Comparison of ENCODE assay signal across 8 mouse cellular contexts in genomic region chr5:96768846-96769471, GRCm38 (mm10). TPM values are rescaled to one million over a fixed set of nuclear protein-coding genes. Genes with fewer than 3 reads are reported as not detected.
DNase-seq lines count a peak whose midpoint lies in the region; ATAC-seq and TF ChIP-seq lines count a peak whose summit lies in the region.

No protein-coding gene starts in this region.

- H3K27ac ChIP-seq in spleen, adult 2 months (ENCODE audit: insufficient read depth, low read length), result no peak overlapping the region
- no peak overlapping the region for H3K27ac ChIP-seq in forebrain, embryonic 13.5 days
- no peak overlapping the region for H3K27ac ChIP-seq in hindbrain, embryonic 15.5 days (replicated peaks)
- H3K27ac ChIP-seq in midbrain, embryonic 15.5 days, result no peak overlapping the region

- peak in 1 of 2 experiments; percentile 13 for DNase-seq in spleen, adult 2 months (ENCODE audit: low read depth in 1 of 2, low spot score in 2 of 2)
- DNase-seq in spleen, adult 12 weeks (ENCODE audit: low spot score), result no peak
- DNase-seq in c-Kit-positive CD71-positive TER-119-negative erythroid progenitor cells, embryonic 14.5 days (ENCODE audit: low read depth), result peak; percentile 46
- DNase-seq in left cerebral cortex, postnatal 10 days (ENCODE audit: extremely low spot score in 1 of 2, low spot score in 2 of 2), result peak; percentile 66 to 72
- peak; percentile 14 to 18 for DNase-seq in thymus, postnatal 36 days

- TF ChIP-seq CTCF in spleen, adult 2 months (IDR thresholded peaks at IDR 0.05; ENCODE audit: extremely low read depth, insufficient read depth, insufficient read length, insufficient replicate concordance), result peak; percentile 33; the same call in 1 of the 2 replicates

- no peaks in the 10 kb centered on the region for H3K9me3 ChIP-seq in forebrain, embryonic 13.5 days (replicated peaks)
- no peaks in the 10 kb centered on the region for H3K9me3 ChIP-seq in hindbrain, embryonic 15.5 days
- no peaks in the 10 kb centered on the region for H3K9me3 ChIP-seq in midbrain, embryonic 15.5 days

- TF ChIP-seq POLR2A in spleen, adult 2 months (IDR thresholded peaks at IDR 0.05; ENCODE audit: low read depth, low read length), result no peak

- H3K36me3 ChIP-seq in spleen, adult 2 months (ENCODE audit: control insufficient read depth, insufficient read depth, low read length), result no peaks in the 10 kb centered on the region
- H3K36me3 ChIP-seq in forebrain, embryonic 13.5 days (ENCODE audit: poor library complexity, severe bottlenecking), result no peaks in the 10 kb centered on the region
- no peaks in the 10 kb centered on the region for H3K36me3 ChIP-seq in hindbrain, embryonic 15.5 days
- no peaks in the 10 kb centered on the region for H3K36me3 ChIP-seq in midbrain, embryonic 15.5 days (replicated peaks)

- H3K4me1 ChIP-seq in spleen, adult 2 months (ENCODE audit: control insufficient read depth, insufficient read depth, insufficient read length), result no peaks in the 10 kb centered on the region
- no peaks in the 10 kb centered on the region; the same call in 1 of the 2 replicates for H3K4me1 ChIP-seq in forebrain, embryonic 13.5 days
- H3K4me1 ChIP-seq in hindbrain, embryonic 15.5 days (replicated peaks), result no peaks in the 10 kb centered on the region
- 0 out of 2 replicates have a peak, but pooled peaks cover 3% of the 10 kb centered on the region for H3K4me1 ChIP-seq in midbrain, embryonic 15.5 days

- no peak overlapping the region for H3K4me3 ChIP-seq in spleen, adult 2 months (ENCODE audit: extremely low read depth, insufficient read depth, insufficient read length)
- no peak overlapping the region for H3K4me3 ChIP-seq in forebrain, embryonic 13.5 days
- H3K4me3 ChIP-seq in hindbrain, embryonic 15.5 days, result no peak overlapping the region
- no peak overlapping the region for H3K4me3 ChIP-seq in midbrain, embryonic 15.5 days

- H3K27me3 ChIP-seq in spleen, adult 2 months (ENCODE audit: control insufficient read depth, insufficient read depth, low read length), result no peaks in the 10 kb centered on the region
- H3K27me3 ChIP-seq in forebrain, embryonic 13.5 days, result no peaks in the 10 kb centered on the region
- no peaks in the 10 kb centered on the region for H3K27me3 ChIP-seq in hindbrain, embryonic 15.5 days
- H3K27me3 ChIP-seq in midbrain, embryonic 15.5 days (replicated peaks), result no peaks in the 10 kb centered on the region

- no peak overlapping the region for H3K9ac ChIP-seq in forebrain, embryonic 13.5 days
- H3K9ac ChIP-seq in hindbrain, embryonic 15.5 days, result no peak overlapping the region
- H3K9ac ChIP-seq in midbrain, embryonic 15.5 days, result no peak overlapping the region

- H3K4me2 ChIP-seq in forebrain, embryonic 13.5 days, result no peak overlapping the region
- H3K4me2 ChIP-seq in hindbrain, embryonic 15.5 days, result no peak overlapping the region
- no peak overlapping the region for H3K4me2 ChIP-seq in midbrain, embryonic 15.5 days

- ATAC-seq in forebrain, embryonic 13.5 days, result peak; percentile 70
- ATAC-seq in hindbrain, embryonic 15.5 days (ENCODE audit: low FRiP score, low read depth), result 0 out of 2 replicates have a peak, but pooled peaks have one; percentile 59
- peak; percentile 56; the same call in 1 of the 2 replicates for ATAC-seq in midbrain, embryonic 15.5 days (replicated peaks)

- intact Hi-C loops in left cerebral cortex, postnatal 10 days (cut with DNase I), result loop anchor here (5.0 kb wide), 2 partner anchors 437 to 502 kb away; no protein-coding TSS in a partner anchor

- 70% methylated on average over 10 of the region's 10 CpGs for WGBS in spleen, adult 2 months
- WGBS in forebrain, embryonic 13.5 days, result 64% methylated on average over 10 of the region's 10 CpGs
- WGBS in hindbrain, embryonic 15.5 days, result 57% methylated on average over 10 of the region's 10 CpGs
- 60% methylated on average over 10 of the region's 10 CpGs for WGBS in midbrain, embryonic 15.5 days

RNA-seq across cellular contexts. Expression of gene Anxa3, which starts 24.2 kb away (rescaled TPM):
- polyA plus RNA-seq in spleen, adult 2 months (2012; rRNA removed), result 4.7 and 5.7 TPM in 2 replicates
- 18.2 and 19.1 TPM in 2 replicates for polyA plus RNA-seq in forebrain, embryonic 13.5 days (2015; fragmentation: Nextera tagmentation; extraction: Ambion mirVana)
- polyA plus RNA-seq in hindbrain, embryonic 15.5 days (2015; fragmentation: Nextera tagmentation; extraction: Ambion mirVana), result 25.2 and 32.2 TPM in 2 replicates
- total RNA-seq in left cerebral cortex, postnatal 10 days (2021), result 10 to 100 TPM; 19.7 to 22.1 TPM
- polyA plus RNA-seq in midbrain, embryonic 15.5 days (2015; fragmentation: Nextera tagmentation; extraction: Ambion mirVana), result 30.5 and 34.9 TPM in 2 replicates
